Mouse (Mus musculus) midbrain, embryonic 16.5 days (tissue): ENCODE data around the gene Baiap2. TPM values are rescaled to one million over a fixed set of nuclear protein-coding genes. Genes with fewer than 3 reads are reported as not detected.

ENCODE experiments used
- ATAC-seq: fragments of 200-750 bp; cut with Nextera tagmentation; 2 replicates; pipeline ENCODE4 v1.8.0; 2017; ENCODE audit warnings: moderate TSS enrichment
- H3K27ac ChIP-seq: fragments of 300-500 bp; sonication (generic); 2 replicates; pipeline ENCODE4 v1.5.1; 2014; ENCODE audit warnings: mild to moderate bottlenecking, low read length, mixed read lengths
- H3K27me3 ChIP-seq: fragments of 300-500 bp; sonication (generic); 2 replicates; pipeline ENCODE4 v1.6.1; 2014; ENCODE audit warnings: low read depth, low read length, mixed read lengths; ENCODE audit not compliant: control insufficient read depth, insufficient read depth
- H3K36me3 ChIP-seq: fragments of 300-500 bp; sonication (generic); 2 replicates; pipeline ENCODE4 v1.6.1; 2014; ENCODE audit warnings: mild to moderate bottlenecking, low read length, moderate library complexity, mixed read lengths; ENCODE audit not compliant: control insufficient read depth, insufficient read depth
- H3K4me1 ChIP-seq: fragments of 300-500 bp; sonication (generic); 2 replicates; pipeline ENCODE4 v1.6.1; 2014; ENCODE audit warnings: mild to moderate bottlenecking, low read length, mixed read lengths; ENCODE audit not compliant: control insufficient read depth, insufficient read depth
- H3K4me2 ChIP-seq: fragments of 300-500 bp; sonication (generic); 2 replicates; pipeline ENCODE4 v1.6.1; 2014; ENCODE audit warnings: mild to moderate bottlenecking, low read length, mixed read lengths
- H3K4me3 ChIP-seq: fragments of 300-500 bp; sonication (generic); 2 replicates; pipeline ENCODE4 v1.5.1; 2014; ENCODE audit warnings: low read depth, mild to moderate bottlenecking, low read length, moderate library complexity, mixed read lengths
- H3K9ac ChIP-seq: fragments of 300-500 bp; sonication (generic); 2 replicates; pipeline ENCODE4 v1.6.1; 2014; ENCODE audit warnings: low read depth, low read length, mixed read lengths
- H3K9me3 ChIP-seq: fragments of 300-500 bp; sonication (generic); replicated peaks from 2 replicates; pipeline ENCODE4 v1.6.1; 2014; ENCODE audit warnings: mild to moderate bottlenecking, low read length, mixed read lengths; ENCODE audit not compliant: control insufficient read depth, poor library complexity, severe bottlenecking
- WGBS: fragments of 180-500 bp; shearing (Covaris S2); extraction: QIAGEN DNeasy Blood & Tissue Kit; methylation state at CpG from one replicate; pipeline ENCODE4 v1.1.7; 2014; 5-methylcytosine and 5-hydroxymethylcytosine counted together
- polyA plus RNA-seq: library from polyadenylated mRNA; unstranded; fragments of >200 nt; fragmentation: Nextera tagmentation; extraction: Ambion mirVana; gene quantifications from 2 replicates; pipeline ENCODE4 v1.2.1, GENCODE M21; 2015

The Baiap2 gene
- polyA plus RNA-seq, 1 experiment from 2014 or later: 15.7 TPM

- Histone ChIP-seq H3K4me2 (no peak overlapping the region), H3K27ac (no peak overlapping the region), H3K9ac (no peak overlapping the region), H3K4me1 (no peaks in the 10 kb centered on the region), H3K9me3 (no peaks in the 10 kb centered on the region), H3K36me3 (no peaks in the 10 kb centered on the region), H3K27me3 (no peaks in the 10 kb centered on the region), H3K4me3 (no peak overlapping the region)
- no peak for ATAC-seq
- 85% methylated on average over 6 of the region's 6 CpGs for WGBS
Observed at GRCm38 (mm10) chr11:119929603-119930265, 12.8 kb upstream of the Baiap2 start.

GRCm38 (mm10) chr11:119931809-119932208 lies 10.8 kb upstream of the Baiap2 start:
- WGBS: 74% methylated on average over 10 of the region's 10 CpGs
- no peaks in the 10 kb centered on the region for H3K9me3 ChIP-seq
- H3K4me2 ChIP-seq: no peak overlapping the region
- no peaks in the 10 kb centered on the region for H3K27me3 ChIP-seq
- H3K4me1 ChIP-seq: no peaks in the 10 kb centered on the region
- no peaks in the 10 kb centered on the region for H3K36me3 ChIP-seq
- H3K4me3 ChIP-seq: no peak overlapping the region
- no peak for ATAC-seq
- no peak overlapping the region for H3K9ac ChIP-seq
- H3K27ac ChIP-seq: no peak overlapping the region

- no peak overlapping the region for H3K4me3 ChIP-seq
- no peaks in the 10 kb centered on the region for H3K4me1 ChIP-seq
- 56% methylated on average over 4 of the region's 4 CpGs for WGBS
- no peak overlapping the region for H3K9ac ChIP-seq
- H3K4me2 ChIP-seq: no peak overlapping the region
- H3K27ac ChIP-seq: no peak overlapping the region
- H3K36me3 ChIP-seq: no peaks in the 10 kb centered on the region
- no peak for ATAC-seq
- H3K9me3 ChIP-seq: no peaks in the 10 kb centered on the region
- no peaks in the 10 kb centered on the region for H3K27me3 ChIP-seq
Observed at GRCm38 (mm10) chr11:119933142-119933541, 9.4 kb upstream of the Baiap2 start.

- Histone ChIP-seq H3K36me3 (no peaks in the 10 kb centered on the region), H3K9me3 (no peaks in the 10 kb centered on the region), H3K27ac (no peak overlapping the region), H3K4me2 (no peak overlapping the region), H3K4me3 (no peak overlapping the region), H3K4me1 (no peaks in the 10 kb centered on the region), H3K9ac (no peak overlapping the region), H3K27me3 (no peaks in the 10 kb centered on the region)
- 90% methylated on average over 8 of the region's 8 CpGs for WGBS
- ATAC-seq: no peak
Observed at GRCm38 (mm10) chr11:119933819-119934583, 8.6 kb upstream of the Baiap2 start.

GRCm38 (mm10) chr11:119934773-119935172 lies 7.8 kb upstream of the Baiap2 start:
- no peaks in the 10 kb centered on the region for H3K27me3 ChIP-seq
- no peaks in the 10 kb centered on the region for H3K4me1 ChIP-seq
- H3K4me3 ChIP-seq: no peak overlapping the region
- ATAC-seq: no peak
- WGBS: 77% methylated on average over 8 of the region's 8 CpGs
- no peaks in the 10 kb centered on the region for H3K9me3 ChIP-seq
- H3K4me2 ChIP-seq: no peak overlapping the region
- no peak overlapping the region for H3K27ac ChIP-seq
- H3K36me3 ChIP-seq: no peaks in the 10 kb centered on the region
- no peak overlapping the region for H3K9ac ChIP-seq

- no peaks in the 10 kb centered on the region for H3K9me3 ChIP-seq
- no peak overlapping the region for H3K27ac ChIP-seq
- no peaks in the 10 kb centered on the region for H3K36me3 ChIP-seq
- no peaks in the 10 kb centered on the region for H3K4me1 ChIP-seq
- peak; percentile 20; the same call in 1 of the 2 replicates for ATAC-seq
- H3K27me3 ChIP-seq: no peaks in the 10 kb centered on the region
- H3K9ac ChIP-seq: no peak overlapping the region
- whole genome bisulfite sequencing: 19% methylated on average over 6 of the region's 6 CpGs
- H3K4me3 ChIP-seq: no peak overlapping the region
- no peak overlapping the region for H3K4me2 ChIP-seq
Observed at GRCm38 (mm10) chr11:119935457-119935856, 7.1 kb upstream of the Baiap2 start.

GRCm38 (mm10) chr11:119936456-119936855 lies 6.1 kb upstream of the Baiap2 start:
- Histone ChIP-seq H3K36me3 (no peaks in the 10 kb centered on the region), H3K9ac (no peak overlapping the region), H3K4me1 (no peaks in the 10 kb centered on the region; the same call in 1 of the 2 replicates), H3K4me3 (no peak overlapping the region), H3K9me3 (no peaks in the 10 kb centered on the region), H3K27ac (no peak overlapping the region), H3K27me3 (0 out of 2 replicates have a peak, but pooled peaks cover 3% of the 10 kb centered on the region), H3K4me2 (no peak overlapping the region)
- WGBS: 92% methylated on average over 2 of the region's 2 CpGs
- ATAC-seq: no peak

- Histone ChIP-seq H3K4me1 (peaks cover 5% of the 10 kb centered on the region), H3K27me3 (0 out of 2 replicates have a peak, but pooled peaks cover 3% of the 10 kb centered on the region), H3K9me3 (no peaks in the 10 kb centered on the region), H3K9ac (no peak overlapping the region), H3K27ac (no peak overlapping the region), H3K36me3 (no peaks in the 10 kb centered on the region), H3K4me3 (no peak overlapping the region), H3K4me2 (no peak overlapping the region)
- 58% methylated on average over 12 of the region's 12 CpGs for WGBS
- ATAC-seq: no peak
Observed at GRCm38 (mm10) chr11:119937216-119937615, 5.3 kb upstream of the Baiap2 start.
